Mouse (Mus musculus) liver, embryonic 11.5 days (tissue): ENCODE measurements around the gene Gm21972. TPM values are rescaled to one million over a fixed set of nuclear protein-coding genes. Genes with fewer than 3 reads are reported as not detected.
A peak's percentile ranks its signal among the peaks of the same experiment; 100 is the strongest.

Experiments used
- ATAC-seq: fragments of 200-750 bp; cut with Nextera tagmentation; replicated peaks from 2 replicates; pipeline ENCODE4 v1.8.0; 2017; ENCODE audit warnings: moderate number of reproducible peaks, mild to moderate bottlenecking, moderate TSS enrichment, moderate library complexity; ENCODE audit not compliant: low FRiP score
- DNase-seq: peaks from one replicate; pipeline ENCODE4 v3.0.0-alpha.2; 2017; ENCODE audit warnings: low spot score
- H3K27ac ChIP-seq: fragments of 300-500 bp; sonication (generic); 2 replicates; pipeline ENCODE4 v1.5.1; 2014; ENCODE audit warnings: mild to moderate bottlenecking, low read depth, low read length, control low read depth
- H3K27me3 ChIP-seq: fragments of 300-500 bp; sonication (generic); replicated peaks from 2 replicates; pipeline ENCODE4 v1.6.1; 2014; ENCODE audit warnings: low read length, mixed read lengths; ENCODE audit not compliant: control insufficient read depth, insufficient read depth
- H3K36me3 ChIP-seq: fragments of 300-500 bp; sonication (generic); 2 replicates; pipeline ENCODE4 v1.6.1; 2014; ENCODE audit warnings: mild to moderate bottlenecking, low read length, moderate library complexity, mixed read lengths; ENCODE audit not compliant: control insufficient read depth, insufficient read depth
- H3K4me1 ChIP-seq: fragments of 300-500 bp; sonication (generic); replicated peaks from 2 replicates; pipeline ENCODE4 v1.6.1; 2014; ENCODE audit warnings: low read length, mixed read lengths; ENCODE audit not compliant: control insufficient read depth, insufficient read depth
- H3K4me2 ChIP-seq: fragments of 300-500 bp; sonication (generic); 2 replicates; pipeline ENCODE4 v1.6.1; 2014; ENCODE audit warnings: mild to moderate bottlenecking, control low read depth, moderate library complexity
- H3K4me3 ChIP-seq: fragments of 300-500 bp; sonication (generic); 2 replicates; pipeline ENCODE4 v1.5.1; 2014; ENCODE audit warnings: low read depth, low read length, control low read depth
- H3K9ac ChIP-seq: fragments of 300-500 bp; sonication (generic); 2 replicates; pipeline ENCODE4 v1.6.1; 2014; ENCODE audit warnings: low read depth, low read length, control low read depth
- H3K9me3 ChIP-seq: fragments of 300-500 bp; sonication (generic); 2 replicates; pipeline ENCODE4 v1.6.1; 2016; ENCODE audit warnings: low read length, inconsistent platforms, mixed read lengths; ENCODE audit not compliant: control insufficient read depth
- WGBS: fragments of 180-500 bp; shearing (Covaris S2); extraction: QIAGEN DNeasy Blood & Tissue Kit; methylation state at CpG from one replicate; pipeline ENCODE4 v1.1.7; 2014; 5-methylcytosine and 5-hydroxymethylcytosine counted together
- polyA plus RNA-seq: library from polyadenylated mRNA; unstranded; fragments of >200 nt; fragmentation: Nextera tagmentation; extraction: Ambion mirVana; gene quantifications from 2 replicates; pipeline ENCODE4 v1.2.1, GENCODE M21; 2014

The Gm21972 gene
- polyA plus RNA-seq, 1 experiment from 2014 or later = not detected

DNA sequence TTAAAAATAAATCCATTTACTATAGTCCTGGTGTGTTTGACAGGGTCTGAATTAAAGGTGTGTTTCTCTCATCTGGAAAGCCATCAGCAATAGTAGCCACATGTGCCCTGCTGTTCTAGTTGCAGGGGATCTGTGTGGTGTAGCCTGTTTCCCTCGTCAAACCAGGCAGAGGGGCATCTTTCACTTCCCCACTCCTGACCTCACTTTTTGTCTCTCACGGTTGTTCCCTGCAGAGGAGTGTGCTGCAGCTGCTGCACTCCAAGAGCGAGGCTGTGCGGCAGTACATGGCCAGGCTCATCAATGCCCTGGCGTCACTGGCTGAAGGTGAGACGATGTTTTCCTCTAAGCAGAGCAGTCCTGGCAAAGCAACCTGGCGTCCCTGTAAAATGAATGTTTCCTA lies 60.6 kb downstream of the Gm21972 start:
- Histone ChIP-seq H3K9ac (no peak overlapping the region), H3K4me2 (no peak overlapping the region), H3K27me3 (no peaks in the 10 kb centered on the region), H3K9me3 (no peaks in the 10 kb centered on the region), H3K4me1 (no peaks in the 10 kb centered on the region), H3K4me3 (no peak overlapping the region), H3K36me3 (peaks cover 6% of the 10 kb centered on the region; the same call in 1 of the 2 replicates), H3K27ac (no peak overlapping the region)
- WGBS = 72% methylated on average over 7 of the region's 7 CpGs
- ATAC-seq (no peak), DNase-seq (no peak)

DNA sequence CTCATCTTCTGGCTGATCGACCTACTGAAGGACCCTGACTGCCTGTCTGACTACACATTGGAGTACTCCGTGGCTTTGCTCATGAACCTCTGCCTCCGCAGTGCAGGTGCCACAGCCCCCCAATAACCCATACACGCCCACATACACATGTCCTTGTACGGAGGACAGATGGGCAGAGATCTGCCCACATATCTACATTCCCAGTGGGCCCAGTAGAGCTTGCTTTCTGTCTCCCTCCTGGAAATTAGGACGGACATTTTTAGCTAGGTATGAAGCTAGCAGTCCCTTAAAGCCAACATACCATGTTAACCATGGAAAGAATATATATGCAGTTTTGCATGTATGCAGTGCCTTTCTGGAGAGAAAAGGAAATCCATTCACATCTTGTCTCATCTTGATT lies 64.8 kb downstream of the Gm21972 start:
- 85% methylated on average over 6 of the region's 6 CpGs for WGBS
- H3K4me3 ChIP-seq = no peak overlapping the region

DNA sequence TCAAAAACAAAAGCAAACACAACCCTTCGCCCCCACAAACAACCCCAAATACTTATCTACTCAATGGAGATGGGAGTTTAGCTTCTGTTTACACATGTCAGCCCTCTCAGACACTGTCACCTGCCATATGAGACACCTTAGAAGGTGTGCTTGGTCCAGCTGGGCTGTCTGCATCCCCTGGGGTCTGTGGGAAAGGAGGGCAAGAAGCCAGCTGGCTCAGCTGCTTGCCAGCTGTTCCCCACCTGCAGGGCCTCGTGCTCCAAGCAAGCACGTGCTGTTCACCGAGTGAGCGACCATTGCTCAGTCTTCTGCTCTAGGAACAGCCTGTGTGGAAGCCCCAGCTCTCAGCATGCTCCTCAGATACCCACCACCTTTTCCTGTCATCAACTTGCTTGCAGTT lies 65.6 kb downstream of the Gm21972 start:
- Histone ChIP-seq H3K27ac (no peak overlapping the region), H3K9ac (no peak overlapping the region), H3K27me3 (no peaks in the 10 kb centered on the region), H3K4me1 (no peaks in the 10 kb centered on the region), H3K9me3 (no peaks in the 10 kb centered on the region), H3K36me3 (peaks cover 18% of the 10 kb centered on the region; the same call in 1 of the 2 replicates), H3K4me2 (no peak overlapping the region), H3K4me3 (no peak overlapping the region)
- 87% methylated on average over 5 of the region's 5 CpGs for WGBS
- DNase-seq (no peak), ATAC-seq (no peak)

More for the DNA sequence above, 64.8 kb downstream of the Gm21972 start:
- Histone ChIP-seq H3K4me1 (no peaks in the 10 kb centered on the region), H3K4me2 (no peak overlapping the region), H3K9ac (no peak overlapping the region), H3K9me3 (no peaks in the 10 kb centered on the region), H3K27me3 (no peaks in the 10 kb centered on the region), H3K27ac (no peak overlapping the region), H3K36me3 (peaks cover 12% of the 10 kb centered on the region; the same call in 1 of the 2 replicates)
- DNase-seq = no peak
- ATAC-seq = no peak

DNA sequence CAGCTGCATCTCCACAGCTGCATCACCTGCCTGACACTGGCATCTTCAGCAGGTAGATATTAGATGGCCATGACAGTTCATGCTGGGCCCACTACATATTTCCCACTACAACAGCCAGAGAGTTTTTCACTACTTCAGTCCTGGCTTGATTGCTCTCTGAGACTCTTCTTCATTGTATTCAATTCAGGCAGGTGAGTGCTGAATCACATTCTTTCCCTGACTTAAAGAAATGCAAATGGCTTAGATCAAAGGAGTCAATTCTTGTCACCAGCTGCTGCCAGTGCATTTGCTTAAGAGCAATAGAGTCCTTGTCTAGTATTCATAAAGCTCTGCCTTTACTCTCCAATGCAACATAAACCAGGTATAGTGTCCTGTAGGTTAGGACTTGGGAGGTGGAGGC lies 67.9 kb downstream of the Gm21972 start:
- no peak for ATAC-seq
- no peak overlapping the region for H3K27ac ChIP-seq
- no peak overlapping the region for H3K4me2 ChIP-seq
- H3K27me3 ChIP-seq = no peaks in the 10 kb centered on the region
- H3K36me3 ChIP-seq = peaks cover 19% of the 10 kb centered on the region; the same call in 1 of the 2 replicates
- no peaks in the 10 kb centered on the region for H3K9me3 ChIP-seq
- no peak overlapping the region for H3K9ac ChIP-seq
- H3K4me1 ChIP-seq = no peaks in the 10 kb centered on the region
- no peak overlapping the region for H3K4me3 ChIP-seq
- DNase-seq = no peak

DNA sequence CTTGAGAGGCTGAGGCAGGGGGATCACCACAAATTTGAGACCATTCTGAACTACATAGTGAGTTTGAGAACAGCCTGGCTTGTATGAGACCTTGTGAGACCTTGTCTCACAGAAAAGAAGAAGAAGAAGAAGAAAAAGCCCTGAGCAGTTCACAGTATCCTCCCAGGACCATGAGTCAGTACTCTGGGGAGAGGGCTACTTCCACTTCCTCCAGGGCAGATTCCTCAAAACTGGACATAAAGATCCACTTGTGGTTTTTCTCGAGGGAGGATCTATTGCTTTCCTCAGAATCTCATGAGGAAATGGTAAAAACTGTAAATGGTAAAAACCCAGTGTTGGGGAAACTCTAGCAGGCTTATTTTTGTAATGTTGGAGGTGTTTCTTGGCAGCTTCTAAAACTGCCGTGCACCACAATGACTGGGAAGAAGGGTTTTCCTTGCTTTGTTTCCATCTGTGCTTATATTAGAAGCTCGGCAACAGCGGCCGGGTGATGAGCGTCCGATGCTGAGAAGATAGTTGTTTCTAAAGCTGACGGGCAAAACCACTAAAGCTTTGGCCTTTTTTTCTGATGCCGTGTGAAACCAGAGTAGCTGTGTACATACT lies 69.3 kb downstream of the Gm21972 start:
- no peaks in the 10 kb centered on the region for H3K9me3 ChIP-seq
- H3K4me2 ChIP-seq = no peak overlapping the region
- no peak overlapping the region for H3K9ac ChIP-seq
- ATAC-seq = no peak
- no peaks in the 10 kb centered on the region for H3K27me3 ChIP-seq
- no peak for DNase-seq
- H3K36me3 ChIP-seq = peaks cover 19% of the 10 kb centered on the region; the same call in 1 of the 2 replicates
- no peak overlapping the region for H3K4me3 ChIP-seq
- H3K27ac ChIP-seq = no peak overlapping the region
- WGBS = 85% methylated on average over 9 of the region's 9 CpGs
- no peaks in the 10 kb centered on the region for H3K4me1 ChIP-seq

DNA sequence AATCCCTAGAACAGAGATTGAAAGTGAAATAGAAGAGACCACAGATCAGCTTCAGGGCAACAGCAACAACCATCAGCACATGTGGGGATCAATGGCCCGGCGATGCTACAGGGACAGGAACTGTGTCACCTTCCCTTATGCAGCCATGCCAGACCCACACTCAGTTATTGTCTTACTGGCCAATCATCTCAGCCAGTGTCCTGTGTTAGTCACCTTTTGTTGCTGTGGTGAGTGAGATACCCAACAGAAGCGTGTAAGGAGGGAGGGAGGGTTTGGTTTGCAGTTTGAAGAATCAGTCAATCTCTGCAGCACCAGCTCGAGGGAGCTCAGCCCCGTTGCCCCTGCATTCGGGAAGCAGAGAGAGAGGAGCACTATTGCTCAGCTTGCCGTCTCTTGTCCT lies 77.2 kb downstream of the Gm21972 start:
- Histone ChIP-seq H3K4me3 (no peak overlapping the region), H3K27me3 (no peaks in the 10 kb centered on the region), H3K9me3 (no peaks in the 10 kb centered on the region), H3K27ac (no peak overlapping the region), H3K4me2 (no peak overlapping the region), H3K4me1 (peaks cover 20% of the 10 kb centered on the region), H3K36me3 (no peaks in the 10 kb centered on the region; the same call in 1 of the 2 replicates), H3K9ac (no peak overlapping the region)
- ATAC-seq = no peak
- 70% methylated on average over 7 of the region's 7 CpGs for WGBS
- DNase-seq = no peak

DNA sequence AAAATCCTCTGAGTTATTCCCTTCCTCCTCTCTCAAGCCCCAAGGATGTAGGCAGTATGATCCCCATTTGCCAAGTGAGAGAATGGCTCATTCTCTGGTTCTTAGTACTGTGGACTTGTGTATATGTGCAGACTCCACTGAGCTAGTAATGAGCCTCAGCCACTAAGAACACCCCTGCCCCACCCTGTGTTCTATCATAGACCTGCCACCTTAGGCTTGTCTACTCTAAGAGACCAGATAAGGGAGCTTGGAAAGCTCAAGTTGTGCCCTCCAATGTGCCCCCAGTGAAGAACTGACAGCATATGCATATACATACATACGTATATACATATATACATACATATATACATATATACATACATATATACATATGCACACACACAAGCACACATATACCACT lies 78.1 kb downstream of the Gm21972 start:
- H3K4me2 ChIP-seq = peak overlapping the region; percentile 35
- H3K4me3 ChIP-seq = no peak overlapping the region
- H3K9ac ChIP-seq = no peak overlapping the region
- 0 out of 2 replicates have a peak overlapping the region, but pooled peaks have one; percentile 28 for H3K27ac ChIP-seq
- no peaks in the 10 kb centered on the region for H3K27me3 ChIP-seq
- H3K4me1 ChIP-seq = peaks cover 20% of the 10 kb centered on the region
- ATAC-seq = peak; percentile 94
- WGBS = 63% methylated on average over 1 of the region's 1 CpGs
- H3K36me3 ChIP-seq = no peaks in the 10 kb centered on the region; the same call in 1 of the 2 replicates
- no peak for DNase-seq
- H3K9me3 ChIP-seq = no peaks in the 10 kb centered on the region

Other genes starting within 250 kb of the Gm21972 start
- 39.7 and 41.8 TPM in 2 replicates for gene Itm2c, start 239.4 kb upstream of the Gm21972 start, polyA plus RNA-seq
- gene 4933407L21Rik, start 205.2 kb upstream of the Gm21972 start, polyA plus RNA-seq = not detected in 2 replicates
- not detected in 2 replicates for gene Gpr55, start 172.6 kb upstream of the Gm21972 start, polyA plus RNA-seq
- gene Spata3, start 116.8 kb upstream of the Gm21972 start, polyA plus RNA-seq = not detected in 2 replicates
- gene 2810459M11Rik, start 87.8 kb upstream of the Gm21972 start, polyA plus RNA-seq = 16.4 and 17.7 TPM in 2 replicates
- gene Psmd1, start 69.2 kb upstream of the Gm21972 start, polyA plus RNA-seq = 196 and 223 TPM in 2 replicates
- gene Htr2b, start 21.7 kb upstream of the Gm21972 start, polyA plus RNA-seq = 0.23 and 0.26 TPM in 2 replicates
- gene Armc9, start 21.1 kb downstream of the Gm21972 start, polyA plus RNA-seq = 20.9 and 28.7 TPM in 2 replicates
- gene B3gnt7, start 169.2 kb downstream of the Gm21972 start, polyA plus RNA-seq = 8.9 TPM in 2 replicates
- gene Ncl, start 225.8 kb downstream of the Gm21972 start, polyA plus RNA-seq = 828 and 901 TPM in 2 replicates